Mouse (Mus musculus) adrenal gland, adult 8-10 months (tissue): Measurements from ENCODE around the gene Ankrd39. TPM values are rescaled to one million over a fixed set of nuclear protein-coding genes. Genes with fewer than 3 reads are reported as not detected.

Experiments used
- microRNA-seq, 2 experiments: library from miRNA; unstranded; fragments of <30 nt; microRNA quantifications; one replicate each; pipeline ENCODE4 v1.2.0; 2022
- total RNA-seq, 4 experiments: library from RNA; stranded (reverse); gene quantifications; 2 replicates each; pipeline ENCODE4 v1.2.4; 2022

The Ankrd39 gene
- total RNA-seq, 4 experiments from 2014 or later, result 15.4 to 26.8 (median 18.7) TPM

Small RNA genes within 50 kb of the gene (microRNA-seq; reads per million reads assigned to microRNA genes)
- 0 reads per million in 2 experiments for gene Gm47280

Other genes with a start within 250 kb of the Ankrd39 start
- 1 to 10 TPM; 4.0 to 6.3 (median 4.9) TPM for gene Arid5a, start 239.7 kb downstream of the Ankrd39 start, total RNA-seq
- 100 to 1,000 TPM in 3 of 4 experiments, 10 to 100 TPM in 1; 86.5 to 139 (median 135) TPM for gene Kansl3, start 178.3 kb downstream of the Ankrd39 start, total RNA-seq
- 1 to 10 TPM in 2 of 4 experiments, not detected in 2; 1.3 to 1.6 TPM for gene Fer1l5, start 175.2 kb downstream of the Ankrd39 start, total RNA-seq
- 10 to 100 TPM; 43.0 to 59.8 (median 46.6) TPM for gene Lman2l, start 102.2 kb downstream of the Ankrd39 start, total RNA-seq
- gene Cnnm4, start 75.8 kb downstream of the Ankrd39 start, total RNA-seq, result 1 to 10 TPM; 4.1 to 6.2 (median 5.1) TPM
- gene Cnnm3, start 35.6 kb downstream of the Ankrd39 start, total RNA-seq, result 10 to 100 TPM; 41.4 to 45.3 (median 42.6) TPM
- gene Ankrd23, start 10.6 kb downstream of the Ankrd39 start, total RNA-seq, result 10 to 100 TPM in 2 of 4 experiments, 1 to 10 TPM in 2; 6.8 to 18.1 (median 11.3) TPM
- not detected for gene Gm42417, start 8.0 kb downstream of the Ankrd39 start, total RNA-seq
- gene Sema4c, start 10.9 kb upstream of the Ankrd39 start, total RNA-seq, result 10 to 100 TPM; 16.6 to 28.0 (median 23.4) TPM
- 1 to 10 TPM in 1 of 4 experiments, under 1 TPM in 2, not detected in 1; 0.52 to 1.4 (median 0.59) TPM for gene Fam178b, start 135.7 kb upstream of the Ankrd39 start, total RNA-seq
- 100 to 1,000 TPM; 436 to 646 (median 493) TPM for gene Cox5b, start 144.0 kb upstream of the Ankrd39 start, total RNA-seq
- not detected for gene 4933424G06Rik, start 162.7 kb upstream of the Ankrd39 start, total RNA-seq
- gene Actr1b, start 167.0 kb upstream of the Ankrd39 start, total RNA-seq, result 100 to 1,000 TPM; 136 to 162 (median 142) TPM
- under 1 TPM; 0.22 to 0.77 (median 0.55) TPM for gene Zap70, start 214.4 kb upstream of the Ankrd39 start, total RNA-seq